Mouse (Mus musculus): Measurements from ENCODE around the gene Uvrag. TPM values are rescaled to one million over a fixed set of nuclear protein-coding genes. Genes with fewer than 3 reads are reported as not detected.

The Uvrag gene
- polyA plus RNA-seq, 1 experiment from 2014 or later, result 14.5 TPM

- no peak for DNase-seq (ENCODE audit: low spot score)
- H3K4me1 ChIP-seq (replicated peaks; ENCODE audit: control insufficient read depth, insufficient read depth, low read length), result no peaks in the 10 kb centered on the region
- H3K4me2 ChIP-seq, result no peak overlapping the region
- no peak for ATAC-seq (replicated peaks; ENCODE audit: low FRiP score)
- no peak overlapping the region for H3K27ac ChIP-seq (ENCODE audit: low read depth, low read length)
- H3K4me3 ChIP-seq (ENCODE audit: low read depth, low read length), result no peak overlapping the region
- no peaks in the 10 kb centered on the region for H3K9me3 ChIP-seq (ENCODE audit: control insufficient read depth, low read length)
- 84% methylated on average over 17 of the region's 17 CpGs for WGBS
- no peaks in the 10 kb centered on the region for H3K27me3 ChIP-seq (replicated peaks; ENCODE audit: control insufficient read depth, insufficient read depth, low read length)
- no peaks in the 10 kb centered on the region; the same call in 1 of the 2 replicates for H3K36me3 ChIP-seq (ENCODE audit: control insufficient read depth, insufficient read depth, low read length)
- no peak overlapping the region for H3K9ac ChIP-seq (ENCODE audit: low read depth, low read length)
Observed at GRCm38 (mm10) chr7:99091915-99092645, 48.9 kb downstream of the Uvrag start.

- 90% methylated on average over 4 of the region's 4 CpGs for WGBS
- Histone ChIP-seq H3K4me1 (replicated peaks; ENCODE audit: control insufficient read depth, insufficient read depth, low read length) (no peaks in the 10 kb centered on the region), H3K9ac (ENCODE audit: low read depth, low read length) (no peak overlapping the region), H3K4me3 (ENCODE audit: low read depth, low read length) (no peak overlapping the region), H3K27ac (ENCODE audit: low read depth, low read length) (no peak overlapping the region), H3K4me2 (no peak overlapping the region), H3K36me3 (ENCODE audit: control insufficient read depth, insufficient read depth, low read length) (no peaks in the 10 kb centered on the region; the same call in 1 of the 2 replicates), H3K9me3 (ENCODE audit: control insufficient read depth, low read length) (no peaks in the 10 kb centered on the region), H3K27me3 (replicated peaks; ENCODE audit: control insufficient read depth, insufficient read depth, low read length) (no peaks in the 10 kb centered on the region)
- ATAC-seq (replicated peaks; ENCODE audit: low FRiP score) (no peak), DNase-seq (ENCODE audit: low spot score) (no peak)
Observed at GRCm38 (mm10) chr7:99089716-99090115, 51.2 kb downstream of the Uvrag start.

- no peak overlapping the region for H3K9ac ChIP-seq (ENCODE audit: low read depth, low read length)
Observed at GRCm38 (mm10) chr7:99088576-99089346, 52.2 kb downstream of the Uvrag start.

GRCm38 (mm10) chr7:99087581-99087980 lies 53.4 kb downstream of the Uvrag start:
- no peaks in the 10 kb centered on the region for H3K4me1 ChIP-seq (replicated peaks; ENCODE audit: control insufficient read depth, insufficient read depth, low read length)
- no peaks in the 10 kb centered on the region for H3K9me3 ChIP-seq (ENCODE audit: control insufficient read depth, low read length)
- H3K36me3 ChIP-seq (ENCODE audit: control insufficient read depth, insufficient read depth, low read length), result no peaks in the 10 kb centered on the region; the same call in 1 of the 2 replicates
- WGBS, result 82% methylated on average over 7 of the region's 7 CpGs
- no peak overlapping the region for H3K4me3 ChIP-seq (ENCODE audit: low read depth, low read length)
- no peak overlapping the region for H3K4me2 ChIP-seq
- no peak overlapping the region for H3K27ac ChIP-seq (ENCODE audit: low read depth, low read length)
- no peak overlapping the region for H3K9ac ChIP-seq (ENCODE audit: low read depth, low read length)
- no peak for DNase-seq (ENCODE audit: low spot score)
- no peaks in the 10 kb centered on the region for H3K27me3 ChIP-seq (replicated peaks; ENCODE audit: control insufficient read depth, insufficient read depth, low read length)
- ATAC-seq (replicated peaks; ENCODE audit: low FRiP score), result no peak

More at GRCm38 (mm10) chr7:99088576-99089346, 52.2 kb downstream of the Uvrag start:
- H3K36me3 ChIP-seq (ENCODE audit: control insufficient read depth, insufficient read depth, low read length), result no peaks in the 10 kb centered on the region; the same call in 1 of the 2 replicates
- DNase-seq (ENCODE audit: low spot score) (no peak), ATAC-seq (replicated peaks; ENCODE audit: low FRiP score) (no peak)
- 87% methylated on average over 10 of the region's 10 CpGs for WGBS
- no peak overlapping the region for H3K27ac ChIP-seq (ENCODE audit: low read depth, low read length)
- H3K9me3 ChIP-seq (ENCODE audit: control insufficient read depth, low read length), result no peaks in the 10 kb centered on the region
- H3K4me3 ChIP-seq (ENCODE audit: low read depth, low read length), result no peak overlapping the region
- no peaks in the 10 kb centered on the region for H3K4me1 ChIP-seq (replicated peaks; ENCODE audit: control insufficient read depth, insufficient read depth, low read length)
- no peak overlapping the region for H3K4me2 ChIP-seq
- no peaks in the 10 kb centered on the region for H3K27me3 ChIP-seq (replicated peaks; ENCODE audit: control insufficient read depth, insufficient read depth, low read length)

GRCm38 (mm10) chr7:99086646-99087443 lies 54.1 kb downstream of the Uvrag start:
- Histone ChIP-seq H3K4me1 (replicated peaks; ENCODE audit: control insufficient read depth, insufficient read depth, low read length) (no peaks in the 10 kb centered on the region), H3K36me3 (ENCODE audit: control insufficient read depth, insufficient read depth, low read length) (no peaks in the 10 kb centered on the region; the same call in 1 of the 2 replicates), H3K4me3 (ENCODE audit: low read depth, low read length) (no peak overlapping the region), H3K27ac (ENCODE audit: low read depth, low read length) (no peak overlapping the region), H3K27me3 (replicated peaks; ENCODE audit: control insufficient read depth, insufficient read depth, low read length) (no peaks in the 10 kb centered on the region), H3K9me3 (ENCODE audit: control insufficient read depth, low read length) (no peaks in the 10 kb centered on the region), H3K9ac (ENCODE audit: low read depth, low read length) (no peak overlapping the region), H3K4me2 (no peak overlapping the region)
- WGBS, result 79% methylated on average over 9 of the region's 9 CpGs
- ATAC-seq (replicated peaks; ENCODE audit: low FRiP score), result no peak
- no peak for DNase-seq (ENCODE audit: low spot score)

GRCm38 (mm10) chr7:99085249-99085648 lies 55.7 kb downstream of the Uvrag start:
- H3K27ac ChIP-seq (ENCODE audit: low read depth, low read length), result no peak overlapping the region
- 85% methylated on average over 3 of the region's 3 CpGs for WGBS

GRCm38 (mm10) chr7:99079522-99079921 lies 61.4 kb downstream of the Uvrag start:
- ATAC-seq (replicated peaks; ENCODE audit: low FRiP score), result no peak
- Histone ChIP-seq H3K4me3 (ENCODE audit: low read depth, low read length) (no peak overlapping the region), H3K27ac (ENCODE audit: low read depth, low read length) (no peak overlapping the region), H3K9ac (ENCODE audit: low read depth, low read length) (no peak overlapping the region), H3K27me3 (replicated peaks; ENCODE audit: control insufficient read depth, insufficient read depth, low read length) (no peaks in the 10 kb centered on the region), H3K4me2 (no peak overlapping the region), H3K4me1 (replicated peaks; ENCODE audit: control insufficient read depth, insufficient read depth, low read length) (peaks cover under 1% of the 10 kb centered on the region; the same call in 1 of the 2 replicates), H3K36me3 (ENCODE audit: control insufficient read depth, insufficient read depth, low read length) (no peaks in the 10 kb centered on the region), H3K9me3 (ENCODE audit: control insufficient read depth, low read length) (no peaks in the 10 kb centered on the region)
- no peak for DNase-seq (ENCODE audit: low spot score)
- WGBS, result 45% methylated on average over 4 of the region's 4 CpGs

More at GRCm38 (mm10) chr7:99085249-99085648, 55.7 kb downstream of the Uvrag start:
- ATAC-seq (replicated peaks; ENCODE audit: low FRiP score) (no peak), DNase-seq (ENCODE audit: low spot score) (no peak)
- Histone ChIP-seq H3K9me3 (ENCODE audit: control insufficient read depth, low read length) (no peaks in the 10 kb centered on the region), H3K27me3 (replicated peaks; ENCODE audit: control insufficient read depth, insufficient read depth, low read length) (no peaks in the 10 kb centered on the region), H3K4me2 (no peak overlapping the region), H3K4me1 (replicated peaks; ENCODE audit: control insufficient read depth, insufficient read depth, low read length) (no peaks in the 10 kb centered on the region), H3K9ac (ENCODE audit: low read depth, low read length) (no peak overlapping the region), H3K36me3 (ENCODE audit: control insufficient read depth, insufficient read depth, low read length) (no peaks in the 10 kb centered on the region), H3K4me3 (ENCODE audit: low read depth, low read length) (no peak overlapping the region)

GRCm38 (mm10) chr7:99078805-99079204 lies 62.1 kb downstream of the Uvrag start:
- no peaks in the 10 kb centered on the region for H3K36me3 ChIP-seq (ENCODE audit: control insufficient read depth, insufficient read depth, low read length)
- no peaks in the 10 kb centered on the region for H3K27me3 ChIP-seq (replicated peaks; ENCODE audit: control insufficient read depth, insufficient read depth, low read length)
- ATAC-seq (replicated peaks; ENCODE audit: low FRiP score) (no peak), DNase-seq (ENCODE audit: low spot score) (no peak)
- no peak overlapping the region for H3K4me2 ChIP-seq
- H3K4me1 ChIP-seq (replicated peaks; ENCODE audit: control insufficient read depth, insufficient read depth, low read length), result peaks cover 2% of the 10 kb centered on the region; the same call in 1 of the 2 replicates
- H3K27ac ChIP-seq (ENCODE audit: low read depth, low read length), result no peak overlapping the region
- H3K9ac ChIP-seq (ENCODE audit: low read depth, low read length), result no peak overlapping the region
- H3K4me3 ChIP-seq (ENCODE audit: low read depth, low read length), result no peak overlapping the region
- 88% methylated on average over 6 of the region's 6 CpGs for WGBS
- no peaks in the 10 kb centered on the region for H3K9me3 ChIP-seq (ENCODE audit: control insufficient read depth, low read length)
